Mouse (Mus musculus) C2C12 (cell line): ENCODE measurements around the gene Cox20. TPM values are rescaled to one million over a fixed set of nuclear protein-coding genes. Genes with fewer than 3 reads are reported as not detected.
"Not testable (repeated sequence)": the region's sequence is repeated elsewhere in the genome, so short reads cannot be mapped to it uniquely, and the experiment has no call there.

Experiments used
- H3K27me3 ChIP-seq: one replicate; pipeline ENCODE4 v1.6.1; 2011; ENCODE audit not compliant: control insufficient read depth, insufficient read depth, insufficient read length
- H3K36me3 ChIP-seq: one replicate; pipeline ENCODE4 v1.6.1; 2011; ENCODE audit not compliant: control insufficient read depth, insufficient read depth
- H3K4me3 ChIP-seq: one replicate; pipeline ENCODE4 v1.5.1; 2011; ENCODE audit warnings: mild to moderate bottlenecking, control low read depth; ENCODE audit not compliant: poor library complexity, insufficient read depth, severe bottlenecking
- H3K79me2 ChIP-seq: one replicate; pipeline ENCODE4 v1.6.1; 2011; ENCODE audit not compliant: control insufficient read depth, insufficient read depth
- H3K79me3 ChIP-seq: one replicate; pipeline ENCODE4 v1.6.1; 2011; ENCODE audit warnings: low read depth, control low read depth
- H3ac ChIP-seq: one replicate; pipeline ENCODE3; 2011; ENCODE audit warnings: low read depth; ENCODE audit not compliant: control insufficient read depth, insufficient read length
- CEBPB ChIP-seq: IDR thresholded peaks from one replicate; pipeline ENCODE4 v1.6.1; 2011; ENCODE audit warnings: low read depth, mild to moderate bottlenecking, control low read depth, moderate library complexity
- CTCF ChIP-seq: IDR thresholded peaks from one replicate; pipeline ENCODE4 v1.5.1; 2011; ENCODE audit not compliant: control insufficient read depth, insufficient read depth, insufficient read length
- FOSL1 ChIP-seq: IDR thresholded peaks from one replicate; pipeline ENCODE4 v1.8.0; 2011; ENCODE audit warnings: mild to moderate bottlenecking, low read length; ENCODE audit not compliant: poor library complexity, insufficient read depth, severe bottlenecking
- MAX ChIP-seq: IDR thresholded peaks from one replicate; pipeline ENCODE4 v1.6.1; 2011; ENCODE audit warnings: mild to moderate bottlenecking, control low read depth
- MYOD1 ChIP-seq: IDR thresholded peaks from one replicate; pipeline ENCODE4 v1.6.1; 2011; ENCODE audit warnings: low read depth; ENCODE audit not compliant: control insufficient read depth, insufficient read length
- MYOG ChIP-seq: IDR thresholded peaks from one replicate; pipeline ENCODE4 v1.6.1; 2011; ENCODE audit not compliant: control insufficient read depth, insufficient read length; ENCODE audit errors: extremely low read depth
- USF1 ChIP-seq: IDR thresholded peaks from one replicate; pipeline ENCODE4 v1.6.1; 2011; ENCODE audit warnings: low read depth, mild to moderate bottlenecking, control low read depth, moderate library complexity
- polyA plus RNA-seq: library from polyadenylated mRNA; unstranded; fragments of >200 nt; fragmentation: generic; extraction: Trizol; gene quantifications from one replicate; pipeline ENCODE4 v1.2.1, GENCODE M21; 2012; ENCODE audit warnings: missing spikeins

Gene Cox20
- polyA plus RNA-seq, 1 experiment: 40.8 TPM

DNA sequence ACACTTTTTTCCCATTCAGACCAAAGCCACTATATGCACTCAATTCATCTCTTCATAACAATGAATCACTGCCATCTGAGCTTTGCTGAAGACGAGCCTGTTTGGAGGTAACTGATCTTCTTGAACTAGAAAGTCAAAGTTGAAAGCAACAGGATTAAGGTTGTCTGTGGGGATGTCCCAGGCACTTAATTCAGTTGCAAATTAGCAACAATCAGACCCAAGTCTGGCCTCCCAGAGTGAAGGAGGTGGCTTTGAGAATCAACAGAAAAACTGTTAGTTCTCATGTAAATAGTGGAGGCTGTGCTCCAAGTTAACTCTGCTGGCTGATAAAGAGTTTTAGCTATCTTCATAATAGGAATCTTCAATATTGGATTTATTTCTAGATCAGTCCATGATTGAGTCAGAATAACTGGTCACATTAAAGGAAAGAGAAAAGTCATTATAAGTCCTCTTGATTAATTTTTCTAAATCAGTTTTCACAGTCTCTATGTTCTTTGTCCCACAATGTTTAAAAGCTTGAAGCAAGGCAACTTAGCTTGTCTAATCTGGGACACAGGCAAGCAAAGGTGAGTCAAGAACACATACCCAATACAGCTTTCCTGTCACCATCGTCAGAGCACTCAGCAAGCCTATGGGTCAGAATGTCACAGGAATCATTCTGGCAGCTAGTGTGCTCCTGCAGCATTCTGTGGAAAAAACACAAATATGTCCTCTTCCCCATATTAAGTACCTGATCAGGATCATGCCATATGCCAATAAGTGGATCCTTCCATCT is 34.8 kb upstream of the Cox20 start:
- H3K79me2 ChIP-seq: no peaks in the 10 kb centered on the region
- no peaks in the 10 kb centered on the region for H3K36me3 ChIP-seq
- no peaks in the 10 kb centered on the region for H3K79me3 ChIP-seq
- no peak overlapping the region for H3ac ChIP-seq
- TF ChIP-seq FOSL1 (no peak), MYOG (no peak), CEBPB (no peak), MYOD1 (no peak), MAX (no peak), CTCF (no peak), USF1 (no peak)
- no peak overlapping the region for H3K4me3 ChIP-seq
- no peaks in the 10 kb centered on the region for H3K27me3 ChIP-seq

DNA sequence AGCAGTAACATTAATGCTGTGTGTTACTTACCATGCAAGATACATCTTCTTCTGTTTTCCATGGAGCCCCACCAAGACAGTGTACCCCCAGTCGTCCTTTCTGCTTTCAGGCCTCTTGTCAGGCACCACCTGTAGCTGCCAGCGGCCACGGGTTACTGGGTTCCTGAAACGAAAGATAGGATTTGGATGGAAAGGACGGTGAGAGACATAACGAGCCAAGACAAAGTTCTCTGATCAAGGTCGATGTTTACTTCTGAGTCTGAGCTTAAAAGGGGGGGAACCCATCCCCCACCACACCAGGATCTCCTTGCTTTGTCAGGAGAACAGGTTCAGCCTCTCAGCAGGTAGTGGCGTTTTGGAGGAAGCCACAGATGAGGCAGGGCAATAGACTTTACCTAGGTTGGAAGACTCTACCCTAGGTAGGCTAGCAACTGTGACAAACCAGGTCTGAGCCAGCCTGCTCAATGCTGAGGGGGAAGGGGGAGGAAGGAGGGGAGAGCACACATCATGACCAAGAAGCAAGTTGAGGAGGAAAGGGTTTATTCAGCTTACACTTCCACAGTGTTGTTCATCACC is 31.2 kb upstream of the Cox20 start:
- H3K4me3 ChIP-seq: no peak overlapping the region
- no peaks in the 10 kb centered on the region for H3K36me3 ChIP-seq
- H3K27me3 ChIP-seq: no peaks in the 10 kb centered on the region
- H3ac ChIP-seq: no peak overlapping the region
- TF ChIP-seq CEBPB (no peak), CTCF (no peak), FOSL1 (no peak), MYOG (no peak), MAX (no peak), MYOD1 (no peak), USF1 (no peak)
- H3K79me2 ChIP-seq: no peaks in the 10 kb centered on the region
- no peaks in the 10 kb centered on the region for H3K79me3 ChIP-seq

DNA sequence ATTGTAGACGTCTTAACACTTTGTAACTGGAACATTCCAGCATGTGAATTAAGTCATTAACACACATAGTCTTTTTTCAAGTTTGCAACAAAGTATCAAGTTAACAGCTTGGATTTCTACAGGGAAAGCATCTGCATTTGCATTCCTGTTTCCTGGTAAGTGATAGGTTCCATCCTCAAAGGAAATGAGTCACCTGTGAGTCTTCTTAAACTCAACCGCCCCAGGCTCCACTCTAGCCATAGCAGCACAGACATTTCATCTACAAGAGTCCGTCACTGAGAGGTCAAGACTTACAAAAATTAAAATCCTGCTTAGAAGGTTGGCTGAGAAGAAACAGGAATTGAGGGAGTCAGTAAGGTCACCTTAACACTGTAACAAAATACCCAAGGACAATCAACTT is 27.2 kb upstream of the Cox20 start:
- no peaks in the 10 kb centered on the region for H3K27me3 ChIP-seq
- H3K36me3 ChIP-seq: no peaks in the 10 kb centered on the region
- no peak overlapping the region for H3K4me3 ChIP-seq
- no peak for TF ChIP-seq MYOD1
- TF ChIP-seq CEBPB: no peak
- TF ChIP-seq MYOG: no peak
- TF ChIP-seq FOSL1: no peak
- TF ChIP-seq USF1: no peak
- TF ChIP-seq CTCF: no peak
- no peak for TF ChIP-seq MAX
- H3K79me3 ChIP-seq: no peaks in the 10 kb centered on the region
- H3K79me2 ChIP-seq: no peaks in the 10 kb centered on the region
- H3ac ChIP-seq: no peak overlapping the region

DNA sequence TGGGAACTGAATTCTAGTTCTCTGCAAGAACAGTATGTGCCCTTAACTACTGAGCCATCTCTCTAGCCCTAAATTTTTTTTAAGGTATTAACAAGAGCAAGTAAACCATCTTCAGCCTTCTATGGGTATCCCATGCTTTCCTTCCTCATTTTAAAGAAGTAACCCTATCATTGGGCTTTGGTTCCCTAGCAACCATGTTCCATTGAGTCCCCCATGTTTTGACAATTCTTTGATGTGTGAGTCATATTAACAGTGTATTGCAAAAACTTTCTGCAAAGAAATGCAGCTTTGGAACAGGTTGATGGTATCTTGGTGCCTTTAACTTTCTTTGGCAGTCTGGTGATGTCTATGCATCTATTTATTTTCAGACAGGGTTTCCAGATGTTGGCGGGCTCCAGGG is 24.9 kb upstream of the Cox20 start:
- Histone ChIP-seq H3K4me3 (no peak overlapping the region), H3ac (no peak overlapping the region), H3K79me2 (no peaks in the 10 kb centered on the region), H3K36me3 (no peaks in the 10 kb centered on the region), H3K79me3 (no peaks in the 10 kb centered on the region), H3K27me3 (no peaks in the 10 kb centered on the region)
- TF ChIP-seq MYOG (no peak), CTCF (no peak), FOSL1 (no peak), USF1 (no peak), MAX (no peak), CEBPB (no peak), MYOD1 (no peak)

DNA sequence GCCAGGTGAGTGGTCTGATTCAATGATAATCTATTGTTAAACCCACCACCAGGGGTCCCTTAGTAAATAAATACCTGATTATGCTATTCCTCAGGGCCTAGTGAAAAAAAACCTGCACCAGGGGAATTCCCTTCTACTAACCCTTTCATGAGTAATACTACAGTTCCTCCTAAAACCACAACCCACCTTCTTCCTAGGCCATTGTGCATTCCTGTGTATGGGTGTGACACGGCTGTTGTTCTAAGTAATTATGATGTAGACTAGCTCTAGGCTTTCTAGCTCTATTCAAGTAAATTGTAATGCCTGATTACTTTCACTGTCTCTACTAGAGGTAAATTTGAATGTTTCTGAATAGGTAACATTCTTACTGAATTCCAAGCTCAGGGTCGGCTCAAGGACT is 17.7 kb upstream of the Cox20 start:
- not testable (repeated sequence) for H3ac ChIP-seq, H3K4me3 ChIP-seq, H3K36me3 ChIP-seq, H3K27me3 ChIP-seq, H3K79me3 ChIP-seq, H3K79me2 ChIP-seq

DNA sequence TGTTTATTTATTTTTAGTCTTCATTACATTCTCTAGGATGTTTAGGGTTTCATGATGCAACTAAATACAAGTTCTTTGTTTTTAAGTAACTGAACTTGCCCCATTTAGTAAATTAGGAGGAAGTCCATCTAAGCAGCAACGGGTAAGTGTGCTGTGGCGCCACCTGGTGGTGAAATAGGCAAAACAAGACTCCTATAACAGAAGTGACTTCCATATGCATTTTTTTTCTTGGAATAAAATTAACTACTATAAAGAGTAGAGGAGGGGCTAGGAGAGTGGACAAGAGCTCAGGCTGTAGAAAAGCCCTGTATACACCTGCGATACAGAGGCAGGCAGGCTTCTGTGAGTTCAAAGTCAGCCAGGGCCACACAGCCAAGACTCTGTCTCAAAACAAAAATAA is 15.5 kb upstream of the Cox20 start:
- H3ac ChIP-seq: no peak overlapping the region
- H3K4me3 ChIP-seq: no peak overlapping the region
- no peaks in the 10 kb centered on the region for H3K36me3 ChIP-seq
- no peaks in the 10 kb centered on the region for H3K27me3 ChIP-seq
- no peaks in the 10 kb centered on the region for H3K79me2 ChIP-seq
- H3K79me3 ChIP-seq: no peaks in the 10 kb centered on the region
- TF ChIP-seq USF1 (no peak), MYOG (no peak), MAX (no peak), CTCF (peak; percentile 28), FOSL1 (no peak)
